Mouse (Mus musculus) stomach, postnatal 0 days (tissue): ENCODE data around the gene Itgb8.

Experiments
- CTCF ChIP-seq: IDR thresholded peaks from 2 replicates; pipeline ENCODE4 v1.5.1; 2016; ENCODE audit warnings: antibody characterized with exemption, low read depth, mild to moderate bottlenecking, moderate library complexity
- EP300 ChIP-seq: optimal IDR thresholded peaks from 2 replicates; pipeline ENCODE3; 2016; ENCODE audit warnings: antibody characterized with exemption

GRCm38 (mm10) chr12:119248581-119248980 lies 10.0 kb upstream of the Itgb8 start:
- TF ChIP-seq CTCF (no peak), EP300 (no peak)
